Mouse (Mus musculus) B cell, adult 2 months (primary cell): ENCODE data around the gene Stk19.
"Not testable (repeated sequence)": the region's sequence is repeated elsewhere in the genome, so short reads cannot be mapped to it uniquely, and the experiment has no call there.

Experiments
- DNase-seq, 2 experiments: peaks; one replicate each; pipeline ENCODE4 v3.0.0; 2022

Stk19 gene

GRCm38 (mm10) chr17:34838785-34839184 is 2.0 kb upstream of the Stk19 start:
- DNase-seq, result no peak

- no peak for DNase-seq
These were observed 949 bp upstream of the Stk19 start for GRCm38 (mm10) chr17:34837464-34838324.

GRCm38 (mm10) chr17:34836155-34836855 is 440 bp downstream of the Stk19 start:
- no peak for DNase-seq

GRCm38 (mm10) chr17:34830776-34831175 is 6.0 kb downstream of the Stk19 start:
- not testable (repeated sequence) for DNase-seq

- DNase-seq, result no peak
These were observed 21.9 kb downstream of the Stk19 start for GRCm38 (mm10) chr17:34814818-34815370.

- peak; percentile 64 to 72 for DNase-seq
These were observed 23.0 kb downstream of the Stk19 start for GRCm38 (mm10) chr17:34813747-34814146.

GRCm38 (mm10) chr17:34811275-34811674 is 25.5 kb downstream of the Stk19 start:
- no peak for DNase-seq

GRCm38 (mm10) chr17:34810811-34811210 is 25.9 kb downstream of the Stk19 start:
- not testable (repeated sequence) for DNase-seq

- not testable (repeated sequence) for DNase-seq
These were observed 26.3 kb downstream of the Stk19 start for GRCm38 (mm10) chr17:34810411-34810810.

- DNase-seq, result no peak
These were observed 28.0 kb downstream of the Stk19 start for GRCm38 (mm10) chr17:34808599-34809205.

- no peak for DNase-seq
These were observed 29.6 kb downstream of the Stk19 start for GRCm38 (mm10) chr17:34807176-34807575.

- peak; percentile 15 to 33 for DNase-seq
These were observed 31.7 kb downstream of the Stk19 start for GRCm38 (mm10) chr17:34804871-34805562.

GRCm38 (mm10) chr17:34804301-34804700 is 32.4 kb downstream of the Stk19 start, which contains the start of gene Cyp21a1:
Cyp21a1 (minus strand) TSS chr17:34804561.
- not testable (repeated sequence) for DNase-seq

GRCm38 (mm10) chr17:34803367-34803766 is 33.4 kb downstream of the Stk19 start:
- DNase-seq, result not testable (repeated sequence)

- DNase-seq, result not testable (repeated sequence)
These were observed 34.0 kb downstream of the Stk19 start for GRCm38 (mm10) chr17:34802756-34803155.

- not testable (repeated sequence) for DNase-seq
These were observed 35.9 kb downstream of the Stk19 start for GRCm38 (mm10) chr17:34800781-34801305.

- no peak for DNase-seq
These were observed 37.2 kb downstream of the Stk19 start for GRCm38 (mm10) chr17:34799531-34799925.

- no peak for DNase-seq
These were observed 37.7 kb downstream of the Stk19 start for GRCm38 (mm10) chr17:34798866-34799530.

- DNase-seq, result not testable (repeated sequence)
These were observed 38.7 kb downstream of the Stk19 start for GRCm38 (mm10) chr17:34798071-34798470.

- not testable (repeated sequence) for DNase-seq
These were observed 39.3 kb downstream of the Stk19 start for GRCm38 (mm10) chr17:34797211-34797995.
